Mouse (Mus musculus): Measurements from ENCODE around the gene Pgrmc2. TPM values are rescaled to one million over a fixed set of nuclear protein-coding genes. Genes with fewer than 3 reads are reported as not detected.
A peak's percentile ranks its signal among the peaks of the same experiment; 100 is the strongest.

The Pgrmc2 gene
- polyA plus RNA-seq, 1 experiment from 2014 or later = 26.7 TPM

DNA sequence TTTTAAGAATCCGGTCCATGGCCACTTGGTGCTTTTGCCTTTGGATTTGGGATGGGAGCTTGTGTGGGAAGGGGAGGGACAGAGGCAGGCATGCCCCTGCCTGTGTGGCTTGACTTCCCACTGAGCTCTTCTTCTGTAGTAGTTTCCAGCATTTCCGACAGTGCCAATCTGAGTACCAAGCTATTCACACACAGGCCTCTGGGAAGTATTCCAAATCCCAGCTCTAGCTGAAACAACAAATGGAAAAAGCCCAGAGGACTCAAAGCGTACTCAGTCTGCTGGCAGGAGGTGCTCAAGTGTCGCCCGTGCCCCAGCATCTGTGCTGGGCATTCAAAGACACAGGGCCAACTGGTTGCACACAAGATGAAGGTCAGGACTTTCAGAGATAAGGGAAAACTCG is 60.9 kb downstream of the Pgrmc2 start:
- Histone ChIP-seq H3K4me2 (no peak overlapping the region), H3K27ac (no peak overlapping the region), H3K9ac (no peak overlapping the region), H3K4me3 (no peak overlapping the region), H3K36me3 (replicated peaks) (no peaks in the 10 kb centered on the region), H3K27me3 (replicated peaks) (no peaks in the 10 kb centered on the region), H3K4me1 (no peaks in the 10 kb centered on the region), H3K9me3 (no peaks in the 10 kb centered on the region)
- 55% methylated on average over 6 of the region's 6 CpGs for WGBS
- 0 out of 2 replicates have a peak, but pooled peaks have one; percentile 62 for ATAC-seq (replicated peaks)

DNA sequence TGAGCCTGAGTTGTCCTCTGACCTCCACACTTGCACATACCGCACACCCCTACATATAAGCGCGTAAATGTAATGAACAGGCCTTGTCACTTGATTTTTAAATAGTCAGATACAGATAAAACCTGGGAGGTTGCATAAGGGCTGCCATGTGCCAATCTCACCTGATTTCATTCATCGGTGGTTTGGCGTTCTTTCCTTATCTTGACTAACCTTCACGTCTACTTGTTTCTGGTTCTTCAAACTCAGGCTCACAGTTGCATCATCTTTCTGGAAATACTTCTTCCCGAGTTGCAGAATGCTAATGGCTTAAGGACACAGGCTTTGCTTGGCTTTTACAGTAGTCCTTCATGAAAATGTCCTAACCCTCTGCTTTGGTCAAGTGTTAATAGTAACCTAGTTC is 62.2 kb downstream of the Pgrmc2 start:
- no peak overlapping the region for H3K4me3 ChIP-seq
- H3K4me2 ChIP-seq = no peak overlapping the region
- H3K36me3 ChIP-seq (replicated peaks) = no peaks in the 10 kb centered on the region
- WGBS = 96% methylated on average over 7 of the region's 7 CpGs
- no peaks in the 10 kb centered on the region for H3K9me3 ChIP-seq
- ATAC-seq (replicated peaks) = no peak
- no peaks in the 10 kb centered on the region for H3K4me1 ChIP-seq
- no peak overlapping the region for H3K9ac ChIP-seq
- no peaks in the 10 kb centered on the region for H3K27me3 ChIP-seq (replicated peaks)
- H3K27ac ChIP-seq = no peak overlapping the region

DNA sequence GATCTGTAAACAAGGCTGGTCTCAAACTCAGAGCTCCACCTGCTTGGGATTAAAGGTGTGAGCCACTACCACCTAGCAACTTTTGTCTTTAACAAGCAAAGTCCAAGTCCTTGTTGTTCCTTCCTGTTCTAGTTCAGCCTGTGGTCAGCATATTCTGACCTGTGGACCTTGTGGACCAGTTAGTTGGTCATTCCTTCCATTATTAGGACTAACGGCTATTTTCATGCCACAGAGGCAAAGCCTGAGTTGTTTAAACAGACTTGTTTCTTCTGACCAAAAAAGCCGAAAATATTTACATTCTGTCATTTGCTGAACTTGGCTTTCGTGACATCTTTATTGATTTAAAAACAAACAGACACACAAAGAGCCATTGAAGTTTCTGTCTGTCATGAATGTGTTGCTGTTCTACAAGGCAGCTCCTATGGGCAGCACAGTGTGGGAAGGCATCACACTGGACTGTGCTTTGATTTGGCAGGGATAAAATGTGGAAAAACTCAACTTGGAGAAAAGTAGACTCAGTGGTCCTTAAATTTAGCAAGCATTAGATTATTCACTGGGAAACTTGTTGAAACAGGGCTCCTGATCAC is 64.7 kb downstream of the Pgrmc2 start:
- Histone ChIP-seq H3K27ac (no peak overlapping the region), H3K9ac (no peak overlapping the region), H3K4me1 (no peaks in the 10 kb centered on the region), H3K4me2 (no peak overlapping the region), H3K36me3 (replicated peaks) (no peaks in the 10 kb centered on the region), H3K27me3 (replicated peaks) (no peaks in the 10 kb centered on the region), H3K4me3 (no peak overlapping the region), H3K9me3 (no peaks in the 10 kb centered on the region)
- ATAC-seq (replicated peaks) = no peak
- WGBS = 79% methylated on average over 3 of the region's 3 CpGs

Other genes starting within 250 kb of the Pgrmc2 start
- gene Mfsd8, start 236.2 kb downstream of the Pgrmc2 start, polyA plus RNA-seq (2015; fragmentation: Nextera tagmentation; extraction: Ambion mirVana) = 11.6 TPM in 2 replicates
- 14.3 and 14.5 TPM in 2 replicates for gene Abhd18, start 236.1 kb downstream of the Pgrmc2 start, polyA plus RNA-seq (2015; fragmentation: Nextera tagmentation; extraction: Ambion mirVana)
- 0.49 and 0.68 TPM in 2 replicates for gene 1700034I23Rik, start 180.5 kb downstream of the Pgrmc2 start, polyA plus RNA-seq (2015; fragmentation: Nextera tagmentation; extraction: Ambion mirVana)
- gene Larp1b, start 133.2 kb downstream of the Pgrmc2 start, polyA plus RNA-seq (2015; fragmentation: Nextera tagmentation; extraction: Ambion mirVana) = 3.4 and 6.6 TPM in 2 replicates